Mouse (Mus musculus): ENCODE measurements at regions not wholly inside any gene's neighbourhood (a gene's known extent, or its start where the extent isn't known, plus 50 kb on each side); places are given as distances from the start of the nearest gene placed in this dataset.

DNA sequence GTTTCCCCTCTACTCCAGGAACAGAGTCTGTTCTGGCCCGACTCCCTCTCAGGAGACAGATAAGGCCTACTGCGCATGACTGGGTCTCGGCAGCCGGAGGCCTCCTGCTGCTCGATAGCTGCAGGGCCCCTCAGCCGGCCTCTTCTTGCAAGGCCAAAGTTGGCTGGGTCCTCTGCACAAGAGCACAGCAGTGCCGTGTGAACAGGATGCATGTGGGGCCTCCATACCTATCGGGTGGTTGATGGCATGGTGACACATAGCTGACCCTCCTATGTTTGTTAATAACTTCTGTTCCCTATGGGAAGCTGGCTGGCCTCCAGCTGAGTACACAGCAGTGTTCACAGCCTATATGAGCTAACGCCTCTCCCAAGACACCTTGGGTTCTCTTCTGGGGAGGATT lies 50.4 kb upstream of the Dlk1 start:
- no peak for TF ChIP-seq POLR2A (IDR thresholded peaks at IDR 0.05; ENCODE audit: extremely low read depth, insufficient read depth, low read length)
- no peak for TF ChIP-seq CTCF (IDR thresholded peaks at IDR 0.05; ENCODE audit: extremely low read depth, insufficient read depth, low read length)
- Histone ChIP-seq H3K4me3 (ENCODE audit: insufficient read depth, low read length) (no peak overlapping the region), H3K4me1 (ENCODE audit: control insufficient read depth, insufficient read depth, low read length) (no peaks in the 10 kb centered on the region), H3K27ac (ENCODE audit: insufficient read depth, low read length) (no peak overlapping the region)
